Mouse (Mus musculus): Measurements from ENCODE around the gene Ggn.

- TF ChIP-seq CTCF (IDR thresholded peaks at IDR 0.05; ENCODE audit: insufficient read depth, low read length) = no peak
- no peak for TF ChIP-seq POLR2A (IDR thresholded peaks at IDR 0.05; ENCODE audit: borderline replicate concordance, extremely low read depth, low read depth, low read length)
Observed at GRCm38 (mm10) chr7:29134693-29135386, 35.2 kb upstream of the Ggn start, which contains the start of gene Rasgrp4.
